Mouse (Mus musculus): ENCODE measurements at regions not wholly inside any gene's neighbourhood (a gene's known extent, or its start where the extent isn't known, plus 50 kb on each side); places are given as distances from the start of the nearest gene placed in this dataset.

- Histone ChIP-seq H3K27me3 (replicated peaks) (no peaks in the 10 kb centered on the region), H3K36me3 (replicated peaks in 1 of 2; ENCODE audit: control insufficient read depth in 1 of 2, insufficient read depth in 1 of 2, low read length in 1 of 2) (no peaks in the 10 kb centered on the region), H3K79me2 (replicated peaks; ENCODE audit: control insufficient read depth, extremely low read depth, insufficient read depth, poor library complexity, severe bottlenecking) (no peaks in the 10 kb centered on the region), H3K4me1 (ENCODE audit: control insufficient read depth in 1 of 2, insufficient read depth in 2 of 2) (no peaks in the 10 kb centered on the region), H3K27ac (ENCODE audit: insufficient read depth, low read depth) (no peak overlapping the region), H3K9me3 (replicated peaks; ENCODE audit: low read length) (no peaks in the 10 kb centered on the region), H3K4me3 (replicated peaks in 1 of 3; ENCODE audit: low read depth in 2 of 3, low read length in 2 of 3, poor library complexity in 1 of 3) (no peak overlapping the region), H3K4me2 (ENCODE audit: insufficient read depth, low read depth, poor library complexity, severe bottlenecking) (no peak overlapping the region), H3K9ac (ENCODE audit: insufficient read depth, low read depth) (no peak overlapping the region)
- dilution Hi-C loops (cut with MboI; ENCODE audit: extremely low pct_ligation_motif_present, extremely low pct_unique_long_range_greater_than_20kb, low sequenced_read_pairs) = no loop called here
- in situ Hi-C loops (cut with MboI; ENCODE audit: low pct_ligation_motif_present, low pct_unique_long_range_greater_than_20kb, low sequenced_read_pairs) = no loop called here
- TF ChIP-seq ELF1 (IDR thresholded peaks at IDR 0.05; ENCODE audit: low read depth, low read length) = no peak
- TF ChIP-seq KAT2A (IDR thresholded peaks at IDR 0.05; ENCODE audit: insufficient replicate concordance, low read length) = no peak
- TF ChIP-seq SMC3 (IDR thresholded peaks at IDR 0.05; ENCODE audit: low read depth, low read length) = no peak
- TF ChIP-seq HCFC1 (IDR thresholded peaks at IDR 0.05; ENCODE audit: low read depth, low read length) = no peak
- TF ChIP-seq USF1 (IDR thresholded peaks at IDR 0.05; ENCODE audit: low read depth, low read length) = no peak
- no peak for TF ChIP-seq PAX5 (IDR thresholded peaks at IDR 0.05; ENCODE audit: low read length)
- no peak for TF ChIP-seq RCOR1 (conservative IDR thresholded peaks at IDR 0.05; ENCODE audit: low read depth, low read length)
- TF ChIP-seq ZNF384 (IDR thresholded peaks at IDR 0.05; ENCODE audit: low read depth, low read length) = no peak
- no peak for TF ChIP-seq MAZ (IDR thresholded peaks at IDR 0.05; ENCODE audit: low read depth, low read length)
- DNase-seq (ENCODE audit: extremely low read depth) = no peak
Observed at GRCm38 (mm10) chr1:176671081-176671480, 142.8 kb downstream of the Cep170 start.

GRCm38 (mm10) chr1:176667552-176668306, 146.1 kb downstream of the Cep170 start:
- H3K27me3 ChIP-seq (replicated peaks) = no peaks in the 10 kb centered on the region
- dilution Hi-C loops (cut with MboI; ENCODE audit: extremely low pct_ligation_motif_present, extremely low pct_unique_long_range_greater_than_20kb, low sequenced_read_pairs) (no loop called here), in situ Hi-C loops (cut with MboI; ENCODE audit: low pct_ligation_motif_present, low pct_unique_long_range_greater_than_20kb, low sequenced_read_pairs) (no loop called here)
- H3K9me3 ChIP-seq (replicated peaks; ENCODE audit: low read length) = no peaks in the 10 kb centered on the region
- no peak overlapping the region for H3K9ac ChIP-seq (ENCODE audit: insufficient read depth, low read depth)
- no peaks in the 10 kb centered on the region for H3K79me2 ChIP-seq (replicated peaks; ENCODE audit: control insufficient read depth, extremely low read depth, insufficient read depth, poor library complexity, severe bottlenecking)
- no peaks in the 10 kb centered on the region for H3K36me3 ChIP-seq (replicated peaks in 1 of 2; ENCODE audit: control insufficient read depth in 1 of 2, insufficient read depth in 1 of 2, low read length in 1 of 2)
- no peak overlapping the region for H3K27ac ChIP-seq (ENCODE audit: insufficient read depth, low read depth)
- no peaks in the 10 kb centered on the region for H3K4me1 ChIP-seq (ENCODE audit: control insufficient read depth in 1 of 2, insufficient read depth in 2 of 2)
- H3K4me3 ChIP-seq (replicated peaks in 1 of 3; ENCODE audit: low read depth in 2 of 3, low read length in 2 of 3, poor library complexity in 1 of 3) = no peak overlapping the region
- H3K4me2 ChIP-seq (ENCODE audit: insufficient read depth, low read depth, poor library complexity, severe bottlenecking) = no peak overlapping the region
- DNase-seq (ENCODE audit: extremely low read depth) = no peak
- TF ChIP-seq ZNF384 (IDR thresholded peaks at IDR 0.05; ENCODE audit: low read depth, low read length) (no peak), EP300 (IDR thresholded peaks at IDR 0.05; ENCODE audit: low read length) (no peak), USF1 (IDR thresholded peaks at IDR 0.05; ENCODE audit: low read depth, low read length) (no peak), ELF1 (IDR thresholded peaks at IDR 0.05; ENCODE audit: low read depth, low read length) (no peak), GABPA (IDR thresholded peaks at IDR 0.05; ENCODE audit: insufficient replicate concordance, low read depth, low read length) (no peak), SIN3A (IDR thresholded peaks at IDR 0.05; ENCODE audit: low read length) (no peak), NRF1 (IDR thresholded peaks at IDR 0.05; ENCODE audit: low read depth, low read length) (no peak), HCFC1 (IDR thresholded peaks at IDR 0.05; ENCODE audit: low read depth, low read length) (no peak), ZC3H11A (IDR thresholded peaks at IDR 0.05; ENCODE audit: low read depth, low read length) (no peak), CHD1 (IDR thresholded peaks at IDR 0.05; ENCODE audit: low read depth, low read length) (no peak), KAT2A (IDR thresholded peaks at IDR 0.05; ENCODE audit: insufficient replicate concordance, low read length) (no peak), NELFE (IDR thresholded peaks at IDR 0.05; ENCODE audit: low read depth, low read length) (no peak), TCF12 (IDR thresholded peaks at IDR 0.05; ENCODE audit: low read depth, low read length) (no peak), RCOR1 (conservative IDR thresholded peaks at IDR 0.05; ENCODE audit: low read depth, low read length) (no peak), IRF4 (IDR thresholded peaks at IDR 0.05; ENCODE audit: low read depth, low read length) (no peak), JUN (IDR thresholded peaks at IDR 0.05; ENCODE audit: insufficient read depth, low read depth, low read length) (no peak), MYC (IDR thresholded peaks at IDR 0.05; ENCODE audit: low read depth, low read length) (no peak), JUND (conservative IDR thresholded peaks at IDR 0.05; ENCODE audit: low read depth, low read length) (no peak), MAFK (IDR thresholded peaks at IDR 0.05; ENCODE audit: insufficient replicate concordance, low read length) (no peak)

Data from CH12.LX (cell line).